Mouse (Mus musculus): Measurements from ENCODE around the gene Nhp2. TPM values are rescaled to one million over a fixed set of nuclear protein-coding genes. Genes with fewer than 3 reads are reported as not detected.
A peak's percentile ranks its signal among the peaks of the same experiment; 100 is the strongest.

Gene Nhp2
- polyA plus RNA-seq, 1 experiment from 2014 or later, result 172 TPM

GRCm38 (mm10) chr11:51591168-51591567 lies 28.4 kb upstream of the Nhp2 start:
- Histone ChIP-seq H3K27ac (no peak overlapping the region), H3K9me3 (no peaks in the 10 kb centered on the region), H3K4me2 (replicated peaks) (no peak overlapping the region), H3K4me3 (replicated peaks) (no peak overlapping the region), H3K9ac (no peak overlapping the region), H3K36me3 (peaks cover 47% of the 10 kb centered on the region), H3K27me3 (replicated peaks) (no peaks in the 10 kb centered on the region), H3K4me1 (replicated peaks) (0 out of 2 replicates have a peak, but pooled peaks cover 9% of the 10 kb centered on the region)
- no peak for ATAC-seq
- 41% methylated on average over 7 of the region's 7 CpGs for WGBS

DNA sequence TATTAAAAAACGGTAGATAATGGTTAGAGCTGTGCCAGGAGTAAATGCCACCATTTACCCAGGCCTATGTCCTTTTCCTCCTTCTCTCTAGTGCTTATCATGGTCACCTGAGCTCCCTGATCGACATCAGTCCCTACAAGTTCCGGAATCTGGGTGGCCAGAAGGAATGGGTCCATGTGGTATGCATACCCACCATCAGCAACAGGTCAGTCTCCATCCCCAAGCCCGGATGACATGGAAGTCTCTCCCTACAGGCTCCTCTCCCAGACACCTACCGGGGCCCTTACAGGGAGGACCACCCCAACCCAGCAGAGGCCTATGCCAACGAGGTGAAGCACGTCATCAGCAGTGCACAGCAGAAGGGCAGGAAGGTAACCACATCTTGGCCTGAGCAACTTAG lies 27.6 kb upstream of the Nhp2 start:
- Histone ChIP-seq H3K4me3 (replicated peaks) (no peak overlapping the region), H3K9ac (no peak overlapping the region), H3K9me3 (no peaks in the 10 kb centered on the region), H3K4me2 (replicated peaks) (no peak overlapping the region), H3K4me1 (replicated peaks) (0 out of 2 replicates have a peak, but pooled peaks cover 5% of the 10 kb centered on the region), H3K27me3 (replicated peaks) (no peaks in the 10 kb centered on the region), H3K36me3 (peaks cover 54% of the 10 kb centered on the region), H3K27ac (no peak overlapping the region)
- WGBS, result 90% methylated on average over 7 of the region's 7 CpGs
- no peak for ATAC-seq

DNA sequence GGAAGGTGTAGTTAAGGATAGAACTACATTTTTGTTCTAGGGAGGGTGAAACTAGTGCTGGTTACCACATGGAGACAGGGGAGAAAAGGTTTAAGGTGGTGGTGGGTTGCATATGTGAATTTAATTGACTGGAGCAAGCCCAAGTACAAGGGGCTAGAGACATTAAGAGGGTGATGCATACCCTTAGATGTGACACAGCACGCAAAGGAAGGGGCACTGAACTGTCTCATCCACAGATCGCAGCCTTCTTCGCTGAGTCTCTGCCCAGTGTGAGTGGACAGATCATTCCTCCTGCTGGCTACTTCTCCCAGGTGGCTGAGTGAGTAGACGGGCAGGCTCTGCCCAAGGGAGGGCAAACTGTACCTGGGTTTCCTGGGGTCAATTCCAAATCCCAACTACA lies 26.2 kb upstream of the Nhp2 start:
- no peak overlapping the region for H3K4me2 ChIP-seq (replicated peaks)
- H3K9me3 ChIP-seq, result no peaks in the 10 kb centered on the region
- H3K4me1 ChIP-seq (replicated peaks), result 0 out of 2 replicates have a peak, but pooled peaks cover 3% of the 10 kb centered on the region
- ATAC-seq, result no peak
- no peak overlapping the region for H3K9ac ChIP-seq
- no peak overlapping the region for H3K27ac ChIP-seq
- H3K4me3 ChIP-seq (replicated peaks), result no peak overlapping the region
- H3K27me3 ChIP-seq (replicated peaks), result no peaks in the 10 kb centered on the region
- WGBS, result 93% methylated on average over 4 of the region's 4 CpGs
- peaks cover 62% of the 10 kb centered on the region for H3K36me3 ChIP-seq

DNA sequence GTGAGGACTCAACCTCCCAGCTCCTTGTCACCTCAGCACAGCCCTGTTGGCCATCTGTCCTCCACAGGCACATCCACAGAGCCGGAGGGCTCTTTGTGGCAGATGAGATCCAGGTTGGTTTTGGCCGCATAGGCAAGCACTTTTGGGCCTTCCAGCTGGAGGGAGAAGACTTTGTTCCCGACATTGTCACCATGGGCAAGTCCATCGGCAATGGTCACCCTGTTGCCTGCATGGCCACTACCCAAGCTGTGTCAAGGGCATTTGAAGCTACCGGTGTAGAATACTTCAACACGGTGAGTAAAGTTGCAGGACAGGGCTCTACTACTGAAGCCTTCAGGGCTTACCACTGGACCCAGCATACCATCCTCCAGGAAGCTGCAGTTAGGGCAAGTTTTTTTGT lies 25.7 kb upstream of the Nhp2 start:
- no peaks in the 10 kb centered on the region for H3K27me3 ChIP-seq (replicated peaks)
- H3K4me2 ChIP-seq (replicated peaks), result no peak overlapping the region
- no peak overlapping the region for H3K9ac ChIP-seq
- H3K9me3 ChIP-seq, result no peaks in the 10 kb centered on the region
- ATAC-seq, result no peak
- peaks cover 63% of the 10 kb centered on the region for H3K36me3 ChIP-seq
- H3K27ac ChIP-seq, result no peak overlapping the region
- H3K4me1 ChIP-seq (replicated peaks), result 0 out of 2 replicates have a peak, but pooled peaks cover 3% of the 10 kb centered on the region
- no peak overlapping the region for H3K4me3 ChIP-seq (replicated peaks)
- 95% methylated on average over 6 of the region's 6 CpGs for WGBS

- 0 out of 2 replicates have a peak, but pooled peaks have one; percentile 19 for ATAC-seq
- H3K4me3 ChIP-seq (replicated peaks), result no peak overlapping the region
- H3K4me1 ChIP-seq (replicated peaks), result 0 out of 2 replicates have a peak, but pooled peaks cover 3% of the 10 kb centered on the region
- no peak overlapping the region for H3K9ac ChIP-seq
- no peak overlapping the region for H3K4me2 ChIP-seq (replicated peaks)
- no peaks in the 10 kb centered on the region for H3K27me3 ChIP-seq (replicated peaks)
- WGBS, result 58% methylated on average over 3 of the region's 3 CpGs
- peaks cover 67% of the 10 kb centered on the region for H3K36me3 ChIP-seq
- H3K9me3 ChIP-seq, result no peaks in the 10 kb centered on the region
- H3K27ac ChIP-seq, result no peak overlapping the region
Measured at GRCm38 (mm10) chr11:51594715-51595350, 24.7 kb upstream of the Nhp2 start.

GRCm38 (mm10) chr11:51595459-51596083 lies 24.0 kb upstream of the Nhp2 start:
- Histone ChIP-seq H3K36me3 (peaks cover 68% of the 10 kb centered on the region), H3K9ac (no peak overlapping the region), H3K27ac (no peak overlapping the region), H3K27me3 (replicated peaks) (no peaks in the 10 kb centered on the region), H3K9me3 (no peaks in the 10 kb centered on the region), H3K4me3 (replicated peaks) (no peak overlapping the region), H3K4me2 (replicated peaks) (no peak overlapping the region), H3K4me1 (replicated peaks) (0 out of 2 replicates have a peak, but pooled peaks cover 3% of the 10 kb centered on the region)
- WGBS, result 91% methylated on average over 1 of the region's 1 CpGs
- ATAC-seq, result no peak

GRCm38 (mm10) chr11:51597553-51597952 lies 22.0 kb upstream of the Nhp2 start:
- Histone ChIP-seq H3K36me3 (peaks cover 80% of the 10 kb centered on the region), H3K9me3 (no peaks in the 10 kb centered on the region), H3K9ac (no peak overlapping the region)

GRCm38 (mm10) chr11:51602253-51602652 lies 17.3 kb upstream of the Nhp2 start:
- H3K9ac ChIP-seq, result no peak overlapping the region
- ATAC-seq, result no peak

More at GRCm38 (mm10) chr11:51597553-51597952, 22.0 kb upstream of the Nhp2 start:
- no peak overlapping the region for H3K4me2 ChIP-seq (replicated peaks)
- H3K27me3 ChIP-seq (replicated peaks), result no peaks in the 10 kb centered on the region
- H3K27ac ChIP-seq, result no peak overlapping the region
- peaks cover 9% of the 10 kb centered on the region; the same call in 1 of the 2 replicates for H3K4me1 ChIP-seq (replicated peaks)
- no peak overlapping the region for H3K4me3 ChIP-seq (replicated peaks)
- 83% methylated on average over 2 of the region's 2 CpGs for whole genome bisulfite sequencing
- no peak for ATAC-seq

GRCm38 (mm10) chr11:51605602-51606446 lies 13.7 kb upstream of the Nhp2 start:
- peak; percentile 82 for ATAC-seq
- Histone ChIP-seq H3K36me3 (peaks cover 38% of the 10 kb centered on the region), H3K27me3 (replicated peaks) (no peaks in the 10 kb centered on the region), H3K4me2 (replicated peaks) (peak overlapping the region; percentile 72), H3K4me1 (replicated peaks) (peaks cover 25% of the 10 kb centered on the region), H3K9ac (peak overlapping the region; percentile 99), H3K4me3 (replicated peaks) (peak overlapping the region; percentile 95), H3K27ac (peak overlapping the region; percentile 92), H3K9me3 (no peaks in the 10 kb centered on the region)
- under 1% methylated on average over 81 of the region's 81 CpGs for WGBS

More at GRCm38 (mm10) chr11:51602253-51602652, 17.3 kb upstream of the Nhp2 start:
- WGBS, result 93% methylated on average over 3 of the region's 3 CpGs
- no peak overlapping the region for H3K4me3 ChIP-seq (replicated peaks)
- no peak overlapping the region for H3K4me2 ChIP-seq (replicated peaks)
- peaks cover 18% of the 10 kb centered on the region for H3K4me1 ChIP-seq (replicated peaks)
- H3K27me3 ChIP-seq (replicated peaks), result no peaks in the 10 kb centered on the region
- H3K9me3 ChIP-seq, result no peaks in the 10 kb centered on the region
- no peak overlapping the region for H3K27ac ChIP-seq
- H3K36me3 ChIP-seq, result peaks cover 67% of the 10 kb centered on the region

GRCm38 (mm10) chr11:51606447-51607095 lies 13.0 kb upstream of the Nhp2 start, which contains the start of gene Hnrnpab:
Hnrnpab (minus strand) TSS chr11:51606847.
- under 1% methylated on average over 66 of the region's 91 CpGs for WGBS
- peak; percentile 94 for ATAC-seq
- Histone ChIP-seq H3K27ac (peak within 1 kb of the TSS; percentile 92), H3K9ac (peak within 1 kb of the TSS; percentile 99), H3K27me3 (replicated peaks) (no peaks in the 10 kb centered on the region), H3K4me3 (replicated peaks) (peak within 1 kb of the TSS; percentile 95), H3K9me3 (no peaks in the 10 kb centered on the region), H3K4me2 (replicated peaks) (peak within 1 kb of the TSS; percentile 72), H3K4me1 (replicated peaks) (peaks cover 25% of the 10 kb centered on the region), H3K36me3 (peaks cover 30% of the 10 kb centered on the region)

DNA sequence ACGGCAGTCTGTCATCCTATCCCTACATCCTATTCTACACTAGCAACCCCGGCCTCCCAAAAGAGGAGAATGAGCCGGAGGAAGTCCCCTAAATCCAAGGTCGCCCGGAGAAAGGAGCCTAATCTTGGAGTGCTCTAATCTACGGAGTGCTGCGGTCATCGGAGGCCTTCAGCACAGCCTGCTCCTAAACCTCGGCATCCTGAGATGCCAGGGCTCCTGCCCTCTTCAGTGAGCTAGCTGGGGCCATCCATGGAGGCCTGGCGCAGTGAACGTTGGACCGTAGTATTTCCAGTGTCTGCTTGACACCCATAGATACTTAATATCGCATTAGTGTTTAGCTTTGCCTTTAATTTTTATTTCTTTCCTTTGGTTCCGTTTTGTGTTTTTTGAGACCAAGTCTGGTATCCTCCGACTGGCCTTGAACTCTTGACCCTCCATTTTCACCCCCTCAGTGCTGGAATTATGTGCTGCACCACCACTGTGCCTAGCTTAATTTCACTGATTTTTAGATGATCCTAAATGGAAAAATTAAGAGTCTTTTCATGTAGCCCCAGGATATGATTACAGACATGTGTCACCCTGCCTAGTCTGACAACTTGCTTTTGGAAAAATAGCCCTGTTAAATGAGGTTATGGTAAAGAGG lies 12.3 kb upstream of the Nhp2 start:
- no peaks in the 10 kb centered on the region for H3K27me3 ChIP-seq (replicated peaks)
- peak overlapping the region; percentile 95 for H3K4me3 ChIP-seq (replicated peaks)
- WGBS, result 6% methylated on average over 15 of the region's 15 CpGs
- H3K36me3 ChIP-seq, result peaks cover 24% of the 10 kb centered on the region
- H3K9ac ChIP-seq, result peak overlapping the region; percentile 56
- peak overlapping the region; percentile 64 for H3K4me2 ChIP-seq (replicated peaks)
- no peaks in the 10 kb centered on the region for H3K9me3 ChIP-seq
- H3K4me1 ChIP-seq (replicated peaks), result peaks cover 18% of the 10 kb centered on the region
- peak; percentile 55 for ATAC-seq
- H3K27ac ChIP-seq, result peak overlapping the region; percentile 77
